Mouse (Mus musculus) right cerebral cortex, postnatal 36 days (tissue): ENCODE measurements at regions not wholly inside any gene's neighbourhood (a gene's known extent, or its start where the extent isn't known, plus 50 kb on each side); places are given as distances from the start of the nearest gene placed in this dataset.
"Not testable (repeated sequence)": the region's sequence is repeated elsewhere in the genome, so short reads cannot be mapped to it uniquely, and the experiment has no call there.

Source experiments
- DNase-seq, 2 experiments: peaks; one replicate each; pipeline ENCODE4 v3.0.0; 2022; ENCODE audit warnings: low spot score in 2 of 2, mixed read lengths in 1 of 2

- no peak for DNase-seq
Observed at GRCm38 (mm10) chr9:72166084-72166483, 54.4 kb upstream of the Tcf12 start.

GRCm38 (mm10) chr9:72166611-72167010 lies 54.9 kb upstream of the Tcf12 start:
- no peak for DNase-seq

DNA sequence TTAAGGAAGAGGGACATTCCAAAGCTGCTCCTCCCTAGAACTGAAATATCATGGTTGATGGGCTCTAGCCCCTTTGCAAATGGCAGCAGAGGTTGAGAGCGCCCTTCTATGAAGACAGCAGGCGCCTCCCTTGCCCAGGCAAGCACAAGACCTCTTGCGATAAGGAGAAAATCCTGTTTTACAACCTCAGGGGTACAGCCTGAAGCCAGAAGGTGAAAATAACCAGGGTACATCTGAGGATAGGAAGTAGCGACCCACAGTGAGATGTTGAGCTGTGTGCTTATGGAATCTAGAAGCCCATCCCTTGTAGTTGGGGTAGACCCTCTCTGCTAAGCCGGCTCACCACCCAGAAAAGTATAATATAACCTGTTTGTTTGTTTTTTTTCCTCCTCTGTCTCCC lies 57.6 kb upstream of the Tcf12 start:
- no peak for DNase-seq

GRCm38 (mm10) chr9:72169728-72170188 lies 58.1 kb upstream of the Tcf12 start:
- DNase-seq: no peak

DNA sequence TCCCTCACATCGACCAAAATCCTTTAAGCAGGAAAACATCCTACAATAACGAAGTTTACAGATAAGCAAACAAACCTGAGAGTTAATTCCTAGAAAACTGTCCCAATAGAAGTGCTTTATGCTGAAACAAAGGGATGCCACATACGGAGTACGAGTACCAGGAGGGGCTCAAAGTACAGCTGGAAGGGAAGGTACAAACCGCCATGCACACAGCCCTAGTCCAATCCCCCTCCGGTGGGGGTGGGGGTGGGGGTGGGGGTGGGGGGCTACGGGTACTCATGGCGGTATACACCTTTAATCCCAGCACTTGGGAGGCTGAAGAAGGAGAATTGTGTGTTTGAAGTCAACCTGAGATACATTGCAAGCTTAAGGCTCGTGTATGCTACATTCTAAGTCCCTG lies 58.6 kb upstream of the Tcf12 start:
- no peak for DNase-seq

- DNase-seq: no peak
Observed at GRCm38 (mm10) chr9:72172331-72172730, 60.7 kb upstream of the Tcf12 start.

DNA sequence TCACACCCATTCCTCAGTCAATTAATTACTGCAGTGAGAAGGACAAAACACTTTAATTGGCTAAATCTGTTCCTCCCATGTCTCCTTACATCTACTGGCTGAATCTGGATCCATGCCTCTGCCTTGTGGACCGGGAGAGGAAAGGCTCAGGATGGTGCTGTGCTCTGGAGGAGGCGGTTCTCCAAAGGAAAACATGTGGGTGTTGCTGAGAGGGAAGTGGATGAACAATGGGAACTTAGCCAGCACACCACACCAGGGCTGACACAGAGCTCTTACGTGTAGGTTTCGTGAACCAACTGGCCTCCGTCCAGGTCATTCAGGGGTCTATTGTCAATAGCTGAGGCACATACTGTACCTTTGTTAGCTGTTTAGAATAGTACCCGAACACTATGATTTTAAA lies 69.3 kb upstream of the Tcf12 start:
- DNase-seq: no peak

DNA sequence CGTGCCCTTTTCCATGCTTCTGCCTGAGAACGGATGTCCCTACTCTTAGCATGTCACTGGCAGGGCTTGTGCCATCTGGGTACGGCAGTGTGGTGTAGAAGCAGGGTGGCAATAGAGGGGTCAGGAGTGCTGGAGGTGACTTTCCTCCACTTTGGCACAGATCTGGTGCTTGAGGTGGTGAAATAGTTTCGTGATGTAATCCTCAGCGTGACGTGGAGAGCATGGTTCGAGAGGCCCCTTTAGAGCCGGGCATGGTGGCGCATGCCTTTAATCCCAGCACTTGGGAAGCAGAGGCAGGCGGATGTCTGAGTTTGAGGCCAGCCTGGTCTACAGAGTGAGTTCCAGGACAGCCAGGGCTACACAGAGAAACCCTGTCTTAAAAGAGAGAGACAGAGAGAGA lies 71.7 kb upstream of the Tcf12 start:
- DNase-seq: no peak

DNA sequence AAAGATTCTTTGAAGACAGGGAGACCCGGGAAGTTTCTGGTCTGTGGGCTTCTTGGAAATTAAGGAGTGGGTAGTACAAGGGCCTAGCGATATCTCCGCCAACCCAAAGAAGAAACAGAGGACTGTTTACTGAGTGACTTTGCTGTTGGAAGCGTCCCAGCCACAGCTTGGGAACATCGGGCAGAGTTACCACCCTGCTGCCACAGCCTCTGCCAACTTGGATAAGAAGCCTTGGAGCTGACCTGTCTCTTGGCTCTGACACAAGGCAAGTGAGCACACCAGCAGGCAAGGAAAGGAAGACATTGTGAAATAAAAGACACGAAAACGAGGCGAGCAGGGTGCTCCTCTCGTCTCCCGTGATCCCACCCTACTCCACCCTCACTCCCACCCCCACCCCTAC lies 72.3 kb upstream of the Tcf12 start:
- DNase-seq: no peak

DNA sequence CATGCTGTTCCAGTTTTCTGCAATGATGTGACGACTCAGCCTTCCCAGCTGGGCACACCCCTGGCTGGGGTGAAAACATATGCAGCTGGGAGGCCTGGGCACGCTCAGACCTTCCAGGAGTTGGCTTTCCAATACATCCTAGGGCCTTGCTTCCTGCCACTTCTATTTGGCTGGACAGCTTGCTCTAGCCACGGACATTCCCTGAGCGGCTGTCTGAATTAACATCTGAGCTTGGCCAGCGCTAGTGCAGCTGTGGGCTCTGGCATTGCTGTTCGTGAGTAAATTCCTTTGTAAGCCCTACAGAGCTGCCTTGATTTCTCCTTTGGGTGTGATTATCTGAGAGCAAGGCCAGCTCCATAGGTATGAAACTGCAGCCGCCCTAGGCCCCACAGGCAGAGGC lies 78.2 kb upstream of the Tcf12 start:
- DNase-seq: no peak

GRCm38 (mm10) chr9:72190631-72191030 lies 79.0 kb upstream of the Tcf12 start:
- no peak for DNase-seq

GRCm38 (mm10) chr9:72191091-72191490 lies 79.4 kb upstream of the Tcf12 start:
- no peak for DNase-seq

DNA sequence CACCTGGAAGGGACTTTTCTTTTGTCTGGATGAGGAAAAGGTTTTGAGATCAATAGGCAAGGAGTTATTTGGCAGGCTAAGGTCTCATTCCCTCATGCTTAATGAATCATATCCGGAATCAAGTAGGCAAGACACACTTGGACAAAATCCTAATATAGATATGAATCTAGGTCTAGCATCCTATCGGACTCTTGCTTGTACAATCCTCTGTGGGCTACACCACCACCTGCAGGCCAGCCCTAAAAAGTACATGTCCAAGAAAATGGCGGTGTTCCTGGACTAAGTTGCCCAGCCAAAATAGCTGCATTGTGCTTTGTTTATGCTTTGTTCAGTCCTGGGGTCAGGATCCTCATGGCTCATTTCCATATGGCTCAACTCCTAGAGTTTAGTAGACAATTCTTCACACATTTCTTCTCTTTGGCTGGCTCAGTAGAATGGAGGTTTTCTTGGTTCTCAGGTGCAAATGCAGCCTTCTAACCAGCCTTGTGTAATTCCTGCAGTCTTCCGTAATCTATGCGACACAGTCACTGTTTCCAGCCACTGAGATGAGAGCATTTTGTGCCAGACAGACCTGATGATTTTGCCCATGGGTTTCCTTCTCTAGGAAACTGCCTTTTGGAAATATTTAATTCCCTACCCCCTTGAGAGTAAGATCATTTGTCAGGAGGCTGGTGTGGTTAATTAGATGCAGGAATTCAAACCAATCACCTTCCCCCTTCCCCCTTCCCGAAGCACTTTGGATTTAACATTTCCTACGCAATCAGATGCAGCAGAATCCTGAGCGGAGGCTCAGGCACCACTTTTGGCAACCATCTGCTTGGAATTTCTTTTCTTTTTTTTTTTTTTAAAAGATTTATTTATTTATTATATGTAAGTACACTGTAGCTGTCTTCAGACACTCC lies 80.6 kb upstream of the Tcf12 start:
- DNase-seq: no peak

DNA sequence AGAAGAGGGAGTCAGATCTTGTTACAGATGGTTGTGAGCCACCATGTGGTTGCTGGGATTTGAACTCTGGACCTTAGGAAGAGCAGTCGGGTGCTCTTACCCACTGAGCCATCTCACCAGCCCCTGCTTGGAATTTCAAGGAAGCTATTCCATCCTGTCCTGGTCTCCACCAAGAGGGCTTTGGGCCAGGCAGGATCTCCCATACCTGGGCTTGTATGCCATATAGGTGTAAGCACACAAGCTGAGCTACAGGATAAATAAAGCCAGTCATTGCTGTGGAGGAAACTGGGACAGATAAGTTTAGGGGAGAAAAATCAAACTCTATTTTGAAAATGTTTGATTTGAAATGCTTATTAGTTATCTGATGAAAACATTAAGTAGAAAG lies 81.3 kb upstream of the Tcf12 start:
- DNase-seq: not testable (repeated sequence)

GRCm38 (mm10) chr9:72195348-72195747 lies 79.3 kb upstream of the Zfp280d start:
- DNase-seq: no peak

DNA sequence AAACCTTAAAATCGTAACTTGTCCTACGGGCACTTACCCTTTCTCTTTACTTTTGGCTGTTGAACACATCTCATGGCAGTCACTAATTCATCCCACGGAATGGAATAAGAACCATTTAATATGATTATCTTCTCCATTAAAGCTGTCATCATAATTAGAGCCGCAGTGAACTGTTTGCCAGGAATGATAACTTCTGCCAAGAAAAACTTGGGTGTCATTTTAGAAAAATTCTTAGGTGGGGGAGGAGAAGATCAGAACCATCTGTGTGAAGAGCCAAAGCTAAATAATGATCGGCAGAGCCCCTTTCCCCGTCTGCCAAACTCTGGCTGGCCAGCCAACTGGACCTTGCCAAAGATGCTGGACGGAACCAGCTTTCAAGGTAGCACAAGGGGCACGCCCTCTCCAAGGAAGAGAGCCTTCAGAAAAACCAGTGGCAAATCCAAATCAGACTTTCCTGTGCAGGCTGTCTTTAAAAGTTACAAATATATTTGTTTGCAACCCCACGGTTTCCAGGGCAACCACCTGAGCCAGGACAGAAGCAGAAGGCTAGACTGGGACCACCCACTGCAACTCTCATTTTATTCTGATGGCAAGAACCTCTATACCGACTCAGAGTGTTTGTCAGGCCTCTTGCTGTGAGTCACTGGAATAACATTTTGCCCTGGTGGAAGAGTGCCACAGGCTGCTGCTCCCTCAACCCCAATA lies 77.9 kb upstream of the Zfp280d start:
- DNase-seq: no peak

- peak in 1 of 2 experiments; percentile 48 for DNase-seq
Observed at GRCm38 (mm10) chr9:72197331-72197732, 77.3 kb upstream of the Zfp280d start.

DNA sequence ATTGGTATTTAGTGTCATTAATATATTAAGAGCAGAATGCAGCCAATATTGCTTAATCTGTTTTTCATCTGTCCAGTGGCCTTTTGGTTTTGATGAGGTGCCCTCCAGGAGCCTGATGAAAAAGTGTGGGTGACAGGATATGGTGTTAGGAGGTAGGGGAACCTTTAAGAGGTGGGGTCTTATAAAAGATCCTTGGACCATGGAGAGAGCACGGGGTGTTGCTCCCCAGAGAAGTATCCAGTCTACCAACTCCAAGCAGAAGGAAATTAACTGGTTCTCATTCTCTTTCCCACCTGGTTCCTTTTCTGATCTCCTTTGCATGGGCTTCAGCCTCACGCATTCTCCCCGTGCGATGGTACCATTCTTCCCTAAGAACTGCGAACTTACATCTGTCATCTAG lies 75.7 kb upstream of the Zfp280d start:
- no peak for DNase-seq

DNA sequence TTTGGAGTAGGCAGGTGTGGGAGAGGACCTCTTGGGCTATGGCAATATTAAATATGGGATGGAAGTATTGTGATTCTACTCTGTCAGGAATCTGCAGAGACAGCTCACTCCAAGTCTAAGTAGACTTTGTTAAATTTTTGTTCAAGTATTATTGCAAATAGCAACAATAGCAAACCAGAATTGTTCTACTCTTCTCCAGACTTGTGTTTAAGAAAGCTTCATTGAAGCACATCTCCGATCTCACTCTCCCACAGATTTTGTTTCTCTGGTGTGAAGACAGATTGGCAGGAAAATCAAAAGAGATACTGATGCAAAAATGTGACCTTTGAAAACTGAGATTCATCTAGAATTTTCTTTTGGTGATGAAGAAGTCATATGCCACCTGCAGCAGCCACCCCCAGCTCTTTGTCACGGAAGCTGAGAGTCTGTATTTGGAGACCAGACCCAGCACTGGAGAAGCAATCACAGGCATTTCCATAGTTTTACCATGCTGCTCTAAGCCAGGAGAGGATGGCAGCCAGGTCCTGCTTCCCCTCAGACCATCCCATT lies 70.2 kb upstream of the Zfp280d start:
- no peak for DNase-seq

GRCm38 (mm10) chr9:72205815-72206214 lies 68.8 kb upstream of the Zfp280d start:
- DNase-seq: no peak

DNA sequence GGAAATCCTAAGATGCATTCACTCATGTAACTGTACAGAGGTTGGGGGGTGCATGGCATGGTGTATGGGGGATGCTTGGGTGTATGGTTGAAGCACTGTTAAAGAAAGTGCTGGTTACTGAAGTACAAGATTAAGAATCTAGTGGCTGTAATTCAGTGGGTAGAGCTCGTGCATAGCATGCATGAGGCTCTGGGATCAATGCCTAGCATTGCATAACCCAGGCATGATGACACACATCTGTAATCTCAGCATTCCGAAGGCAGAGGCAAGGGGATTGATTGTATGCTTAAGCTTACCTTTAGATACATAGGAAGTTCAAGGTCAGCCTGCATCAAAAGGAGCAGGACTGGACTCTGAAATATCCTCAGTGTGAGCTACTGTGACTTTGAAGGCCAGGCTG lies 67.7 kb upstream of the Zfp280d start:
- no peak for DNase-seq

DNA sequence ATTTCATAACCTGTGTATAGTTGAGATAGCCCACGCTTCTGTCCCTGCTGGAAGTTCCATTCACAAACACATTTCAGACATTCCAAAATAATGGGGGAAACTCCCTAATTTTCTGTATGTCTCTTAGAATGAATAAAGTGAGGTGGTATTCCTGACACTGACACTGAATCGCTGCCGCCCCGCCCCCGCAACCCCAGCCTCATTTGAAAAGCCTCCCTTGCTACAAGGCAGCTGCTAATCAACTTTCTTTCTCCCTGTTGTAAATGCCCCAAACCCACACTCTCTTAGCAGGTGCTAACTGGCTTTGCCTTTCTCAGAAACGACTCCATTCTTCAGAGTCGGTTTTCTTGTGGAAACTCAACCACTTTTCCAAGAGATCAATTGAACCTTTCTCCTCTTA lies 66.4 kb upstream of the Zfp280d start:
- DNase-seq: no peak
